Mouse (Mus musculus) olfactory bulb, adult 2 months (tissue): ENCODE measurements at regions not wholly inside any gene's neighbourhood (a gene's known extent, or its start where the extent isn't known, plus 50 kb on each side); places are given as distances from the start of the nearest gene placed in this dataset.

ENCODE experiments used
- H3K27ac ChIP-seq: fragments of 200-500 bp; 2 replicates; pipeline ENCODE4 v1.5.1; 2012; ENCODE audit warnings: low read depth, low read length; ENCODE audit not compliant: insufficient read depth
- H3K4me1 ChIP-seq: fragments of 200-500 bp; 2 replicates; pipeline ENCODE4 v1.6.1; 2012; ENCODE audit warnings: low read length; ENCODE audit not compliant: control insufficient read depth, insufficient read depth
- H3K4me3 ChIP-seq: fragments of 200-500 bp; 2 replicates; pipeline ENCODE4 v1.5.1; 2012; ENCODE audit warnings: mild to moderate bottlenecking, low read depth, low read length, moderate library complexity; ENCODE audit not compliant: insufficient read depth
- CTCF ChIP-seq: fragments of 200-500 bp; IDR thresholded peaks from 2 replicates; pipeline ENCODE4 v1.5.1; 2012; ENCODE audit warnings: low read depth, mild to moderate bottlenecking, low read length, moderate library complexity; ENCODE audit not compliant: insufficient read depth
- POLR2A ChIP-seq: fragments of 200-500 bp; IDR thresholded peaks from 2 replicates; pipeline ENCODE4 v1.6.1; 2012; ENCODE audit warnings: mild to moderate bottlenecking, low read depth, low read length, moderate library complexity; ENCODE audit not compliant: insufficient read depth
- WGBS: fragments of 180-500 bp; shearing (Covaris S2); methylation state at CpG from one replicate; pipeline ENCODE4 v1.1.7; 2018; 5-methylcytosine and 5-hydroxymethylcytosine counted together

DNA sequence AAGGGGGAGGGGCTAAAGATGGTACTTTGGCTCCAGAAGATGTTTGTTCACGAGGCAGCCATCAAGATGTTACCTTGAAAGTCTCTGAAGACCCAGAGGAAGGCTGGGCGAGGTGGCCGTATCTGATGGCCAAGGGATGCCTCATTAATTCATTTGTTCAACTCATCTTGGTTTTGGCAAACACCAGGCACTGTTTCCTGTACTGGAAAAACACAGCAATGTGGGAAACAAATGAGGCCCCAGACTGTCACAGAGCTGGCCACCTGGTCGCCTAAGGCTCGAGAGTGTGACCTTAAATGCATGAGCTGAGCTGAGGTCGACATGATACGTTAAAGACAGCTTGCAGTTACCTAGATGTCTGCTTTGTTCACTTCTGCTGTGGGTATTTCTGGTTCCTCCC, 114.3 kb upstream of the Kazn start:
- no peak for TF ChIP-seq POLR2A
- no peak for TF ChIP-seq CTCF
- H3K4me3 ChIP-seq, result no peak overlapping the region
- H3K4me1 ChIP-seq, result 0 out of 2 replicates have a peak, but pooled peaks cover 4% of the 10 kb centered on the region
- no peak overlapping the region for H3K27ac ChIP-seq
- 89% methylated on average over 7 of the region's 7 CpGs for WGBS

DNA sequence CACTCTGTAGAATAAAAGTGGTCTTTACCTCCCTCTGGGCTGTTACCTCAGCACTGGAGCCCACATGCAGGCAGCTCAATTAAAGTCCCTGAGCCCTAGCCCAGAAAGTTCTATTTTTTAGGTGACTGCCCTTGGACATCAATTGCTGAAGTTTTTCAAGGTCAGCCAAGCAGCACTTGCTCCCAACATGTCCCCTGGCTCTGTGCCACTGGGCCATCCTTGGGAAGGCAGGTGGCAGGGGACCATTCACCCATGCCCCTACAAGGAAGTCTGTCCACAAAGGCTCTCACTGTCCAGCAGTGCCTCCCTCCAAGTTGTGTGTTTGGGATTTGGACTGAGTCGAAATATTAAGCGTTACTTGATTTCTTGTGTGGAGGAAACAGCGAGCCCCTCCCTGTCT, 112.6 kb upstream of the Kazn start:
- 56% methylated on average over 3 of the region's 3 CpGs for WGBS
- H3K27ac ChIP-seq, result no peak overlapping the region
- H3K4me3 ChIP-seq, result no peak overlapping the region
- H3K4me1 ChIP-seq, result 0 out of 2 replicates have a peak, but pooled peaks cover 4% of the 10 kb centered on the region
- TF ChIP-seq POLR2A (no peak), CTCF (no peak)

DNA sequence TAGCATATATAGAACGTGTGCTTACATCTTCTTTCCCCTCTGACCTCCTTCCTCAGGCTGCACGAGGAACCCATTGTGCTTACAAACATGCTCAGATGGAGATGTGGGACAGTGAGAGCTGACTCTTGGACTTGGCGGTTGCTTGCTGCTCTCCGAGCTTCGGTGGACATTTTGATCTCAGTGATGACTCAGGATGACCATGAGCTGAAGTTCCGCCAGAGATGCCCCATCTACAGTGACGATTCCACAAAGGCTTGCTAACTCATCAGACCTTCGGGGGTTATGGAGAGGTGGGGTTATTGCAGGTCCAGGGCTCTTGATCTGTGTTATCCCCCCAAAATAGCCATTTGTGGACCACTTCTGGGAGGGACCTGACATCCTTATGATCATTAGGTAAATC, 111.8 kb upstream of the Kazn start:
- no peak overlapping the region for H3K4me3 ChIP-seq
- H3K27ac ChIP-seq, result no peak overlapping the region
- H3K4me1 ChIP-seq, result peaks cover 7% of the 10 kb centered on the region; the same call in 1 of the 2 replicates
- 97% methylated on average over 8 of the region's 8 CpGs for WGBS
- no peak for TF ChIP-seq CTCF
- TF ChIP-seq POLR2A, result no peak

DNA sequence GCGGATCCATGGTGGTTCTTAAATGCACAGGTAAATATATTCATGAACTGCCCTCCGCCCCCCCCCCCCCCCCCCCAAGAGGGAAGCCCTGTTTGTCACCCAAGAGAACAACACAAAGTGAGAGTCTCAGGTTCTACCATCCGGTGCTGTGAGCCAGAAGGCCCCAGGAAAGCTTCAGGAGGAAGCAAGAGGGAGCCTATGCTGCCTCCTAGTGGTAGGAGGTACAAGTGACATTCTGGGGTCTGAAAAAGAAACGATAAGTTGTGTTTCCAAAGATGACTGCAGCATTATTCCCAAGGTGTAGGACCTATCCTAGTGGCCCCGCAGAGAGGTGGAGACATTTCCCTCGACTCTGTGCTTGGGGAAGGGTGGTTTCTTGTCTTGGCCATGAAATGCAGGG, 109.7 kb upstream of the Kazn start:
- TF ChIP-seq CTCF, result no peak
- TF ChIP-seq POLR2A, result no peak
- 51% methylated on average over 6 of the region's 6 CpGs for whole genome bisulfite sequencing
- H3K27ac ChIP-seq, result no peak overlapping the region

DNA sequence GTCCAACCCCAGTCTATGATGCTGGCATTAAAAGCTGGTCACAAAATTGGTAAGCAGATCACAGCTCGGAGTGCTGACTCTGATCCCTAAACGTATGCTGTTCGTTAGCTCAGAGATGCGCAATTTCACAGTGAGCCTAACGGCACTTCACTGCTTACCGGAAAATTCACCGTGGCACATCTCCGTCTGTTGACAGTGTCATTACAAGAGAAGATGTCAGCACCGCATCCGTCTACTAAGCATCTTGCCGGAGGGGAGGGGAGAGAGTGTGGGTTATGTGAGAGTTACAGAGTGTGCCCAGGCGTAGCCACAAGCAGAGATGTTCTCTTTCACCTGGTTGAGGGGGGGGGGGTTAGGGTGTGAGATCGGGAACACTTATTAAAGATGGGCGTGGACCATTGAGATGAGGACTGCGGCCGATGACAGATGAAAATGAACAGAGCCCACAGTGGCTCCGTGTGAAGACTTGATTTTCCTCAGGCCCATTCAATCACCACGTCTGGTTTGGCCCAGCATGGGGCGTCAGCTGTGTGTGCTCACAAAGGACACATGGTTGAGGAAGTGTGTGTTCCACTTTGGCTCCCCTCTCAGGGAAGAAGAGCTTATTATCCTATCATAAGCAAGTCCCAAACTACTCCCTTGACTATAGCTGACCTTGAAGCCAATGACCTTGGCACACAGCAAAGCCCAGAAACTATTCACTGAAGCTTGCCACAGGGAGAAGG, 103.4 kb upstream of the Kazn start:
- 86% methylated on average over 19 of the region's 19 CpGs for WGBS

More for the DNA sequence above, 109.7 kb upstream of the Kazn start:
- Histone ChIP-seq H3K4me3 (no peak overlapping the region), H3K4me1 (peaks cover 17% of the 10 kb centered on the region)

DNA sequence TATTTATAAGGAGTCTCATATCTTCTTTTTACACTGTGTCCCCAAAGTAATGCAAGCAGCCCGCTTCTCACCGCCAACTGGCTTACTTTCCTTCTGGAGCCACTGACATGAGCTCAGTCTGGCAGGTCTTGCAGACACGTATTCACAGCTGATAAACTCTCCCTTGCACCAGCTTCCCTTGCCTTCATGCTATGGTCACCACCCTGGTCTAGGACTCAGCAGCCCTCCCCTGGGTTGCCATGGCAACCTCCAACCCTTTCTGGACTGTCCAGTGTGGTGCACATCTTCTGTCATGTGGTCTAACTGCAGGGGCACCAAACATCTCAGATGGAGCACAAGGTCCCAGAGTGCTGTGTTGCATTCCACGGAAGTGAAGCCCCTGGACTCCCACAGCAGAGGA, 102.1 kb upstream of the Kazn start:
- Histone ChIP-seq H3K4me1 (peaks cover 19% of the 10 kb centered on the region), H3K27ac (no peak overlapping the region), H3K4me3 (no peak overlapping the region)
- 82% methylated on average over 4 of the region's 4 CpGs for WGBS
- TF ChIP-seq CTCF (no peak), POLR2A (no peak)

More for the DNA sequence above, 103.4 kb upstream of the Kazn start:
- TF ChIP-seq POLR2A, result no peak
- no peak for TF ChIP-seq CTCF
- Histone ChIP-seq H3K4me1 (peaks cover 17% of the 10 kb centered on the region), H3K27ac (no peak overlapping the region), H3K4me3 (no peak overlapping the region)

DNA sequence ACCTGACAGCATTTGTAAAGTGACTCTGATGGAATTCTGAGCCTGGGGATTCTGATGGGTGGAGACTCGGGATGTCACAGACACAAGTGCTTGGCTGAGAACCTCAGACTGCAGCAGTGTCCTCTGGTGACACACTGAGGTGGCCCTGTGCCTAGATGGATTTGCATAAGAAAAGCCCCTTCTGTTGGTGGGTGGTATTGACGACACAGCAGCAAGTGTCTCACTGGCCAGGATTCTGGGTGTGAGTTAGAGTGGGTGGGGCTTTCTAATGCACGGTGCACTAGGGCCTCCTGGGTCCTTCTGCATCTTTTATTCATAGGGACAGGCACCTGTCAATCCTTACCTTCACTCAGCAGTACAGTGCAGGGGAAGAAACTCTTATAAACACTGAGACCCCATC, 100.9 kb upstream of the Kazn start:
- peaks cover 19% of the 10 kb centered on the region for H3K4me1 ChIP-seq
- no peak for TF ChIP-seq CTCF
- no peak overlapping the region for H3K4me3 ChIP-seq
- WGBS, result 36% methylated on average over 3 of the region's 3 CpGs
- H3K27ac ChIP-seq, result no peak overlapping the region

DNA sequence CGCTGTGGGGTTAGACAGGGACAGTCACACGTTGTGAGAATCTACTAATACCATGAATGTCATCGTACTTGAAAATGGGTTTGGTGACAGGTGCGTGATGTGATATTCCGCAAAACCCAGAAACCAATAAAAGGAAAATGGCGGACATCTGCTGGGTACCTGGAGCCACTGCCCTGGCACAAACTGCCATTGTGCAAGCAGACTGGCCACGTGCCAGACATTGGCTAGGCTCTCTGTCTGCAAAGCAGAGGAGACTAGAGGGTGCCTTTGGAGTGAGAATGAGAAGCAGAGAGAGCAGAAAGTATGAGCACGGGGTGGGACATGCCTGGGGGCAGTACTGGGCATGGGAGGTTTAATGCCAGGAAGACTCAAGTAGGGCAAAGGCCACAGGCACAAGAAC, 98.5 kb upstream of the Kazn start:
- H3K4me3 ChIP-seq, result no peak overlapping the region
- H3K27ac ChIP-seq, result no peak overlapping the region
- TF ChIP-seq POLR2A (no peak), CTCF (no peak)
- WGBS, result 68% methylated on average over 8 of the region's 8 CpGs
- peaks cover 7% of the 10 kb centered on the region; the same call in 1 of the 2 replicates for H3K4me1 ChIP-seq

DNA sequence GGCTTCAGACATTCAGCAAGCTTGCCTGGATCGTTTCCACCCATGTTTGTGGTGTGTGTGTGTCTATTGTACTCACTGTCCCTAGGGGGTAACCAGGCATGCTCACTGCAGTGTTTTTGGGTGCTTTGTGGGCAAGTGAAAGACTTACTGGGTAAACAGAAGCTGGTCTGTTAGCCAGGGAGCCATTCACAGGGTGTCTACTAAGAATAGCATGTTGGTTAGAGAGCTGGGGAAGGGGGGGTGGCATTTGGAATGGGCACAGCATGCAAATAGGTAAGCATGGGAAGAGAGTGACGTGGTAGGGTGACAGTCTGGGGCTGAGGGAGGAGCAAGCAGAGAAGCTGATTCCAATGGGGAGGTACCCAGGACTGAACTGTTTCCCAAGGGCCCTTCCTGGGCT, 97.7 kb upstream of the Kazn start:
- Histone ChIP-seq H3K4me3 (no peak overlapping the region), H3K4me1 (peaks cover 7% of the 10 kb centered on the region; the same call in 1 of the 2 replicates), H3K27ac (no peak overlapping the region)
- no peak for TF ChIP-seq POLR2A
- no peak for TF ChIP-seq CTCF
- WGBS, result 45% methylated on average over 2 of the region's 2 CpGs
